Mouse (Mus musculus) liver, adult (tissue): ENCODE measurements around the gene Dhx9.

ENCODE experiments used
- GATA4 ChIP-seq: IDR thresholded peaks from 2 replicates; pipeline ENCODE4 v1.6.1; 2014; ENCODE audit warnings: mild to moderate bottlenecking, low read length; ENCODE audit not compliant: insufficient replicate concordance

Gene Dhx9

DNA sequence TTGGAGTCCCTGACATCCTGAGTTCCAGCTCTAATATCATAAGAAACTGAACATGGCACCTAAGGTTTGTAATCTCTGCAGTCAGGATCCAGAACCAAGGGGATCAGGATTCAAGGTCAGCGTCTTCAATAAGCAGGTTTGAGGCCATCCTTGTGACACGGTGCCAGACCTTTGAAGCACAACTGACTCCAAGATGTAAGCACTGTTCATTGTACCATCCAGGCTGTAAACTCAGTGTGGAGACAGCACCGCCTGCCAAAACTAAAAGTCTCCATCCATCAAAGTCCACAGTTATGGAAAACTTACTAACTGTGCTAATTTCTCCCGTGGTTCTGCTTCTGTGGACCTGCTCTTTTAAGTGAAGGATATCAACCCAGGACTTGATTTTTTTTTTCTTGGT is 2.5 kb upstream of the Dhx9 start:
- no peak for TF ChIP-seq GATA4

DNA sequence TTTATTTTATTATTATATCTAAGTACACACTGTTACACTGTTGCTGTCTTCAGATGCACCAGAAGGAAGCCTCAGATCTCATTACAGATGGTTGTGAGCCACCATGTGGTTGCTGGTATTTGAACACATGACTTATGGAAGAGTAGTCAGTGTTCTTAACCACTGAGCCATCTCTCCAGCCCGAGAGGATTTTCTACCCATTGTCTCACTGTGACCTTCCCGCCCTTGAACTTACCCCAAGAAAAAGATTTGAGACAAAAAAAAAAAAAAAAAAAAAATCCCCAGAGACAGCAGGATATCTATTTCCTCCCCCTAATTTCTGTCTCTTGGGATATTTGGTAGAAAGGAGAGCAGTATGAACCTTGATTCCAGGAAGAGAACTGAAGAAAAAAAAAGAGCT is 2.1 kb upstream of the Dhx9 start:
- TF ChIP-seq GATA4, result no peak

DNA sequence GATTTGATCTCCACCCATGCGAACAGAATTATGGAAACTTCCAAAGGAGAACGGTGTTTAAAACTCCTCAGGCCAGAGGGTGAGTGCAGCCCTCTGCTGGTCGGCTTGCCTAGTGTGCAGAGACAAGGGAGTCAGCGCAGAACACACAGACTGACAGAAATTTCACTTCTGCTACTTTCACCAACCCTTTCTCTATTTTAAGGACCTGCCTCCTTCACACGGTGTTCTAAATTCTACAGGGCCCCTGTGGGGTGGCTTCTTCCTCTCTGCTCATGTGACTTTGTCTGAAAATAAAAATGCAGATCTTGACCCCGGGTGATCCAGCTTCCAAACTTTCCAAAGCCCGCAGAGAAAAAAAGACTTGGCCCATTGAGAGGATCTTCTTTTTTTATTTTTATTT is 1.7 kb upstream of the Dhx9 start:
- TF ChIP-seq GATA4, result no peak

- no peak for TF ChIP-seq GATA4
These were observed 527 bp downstream of the Dhx9 start for GRCm38 (mm10) chr1:153486767-153487499.

GRCm38 (mm10) chr1:153485201-153485796 is 2.2 kb downstream of the Dhx9 start:
- no peak for TF ChIP-seq GATA4

DNA sequence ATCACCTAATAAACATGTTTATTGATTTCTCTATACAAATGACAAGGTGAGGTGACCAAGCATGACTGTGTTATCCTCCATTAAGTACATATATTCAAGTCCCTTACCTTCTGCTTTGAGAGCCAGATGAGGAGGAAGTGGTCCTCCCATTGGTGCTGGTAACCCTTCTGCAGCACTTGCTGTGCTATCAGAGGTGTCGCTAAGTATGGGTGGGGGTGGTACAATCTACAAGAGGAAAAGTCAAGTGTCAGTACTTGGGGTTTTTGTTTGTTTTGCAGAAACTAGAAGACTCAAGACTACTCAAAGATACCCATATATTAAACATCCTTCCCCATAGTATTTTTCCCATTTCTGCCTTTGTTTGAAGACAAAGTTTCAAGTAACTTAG is 6.4 kb downstream of the Dhx9 start:
- no peak for TF ChIP-seq GATA4

- TF ChIP-seq GATA4, result no peak
These were observed 7.0 kb downstream of the Dhx9 start for GRCm38 (mm10) chr1:153480386-153481024.

GRCm38 (mm10) chr1:153479296-153479695 is 8.2 kb downstream of the Dhx9 start:
- TF ChIP-seq GATA4, result no peak

DNA sequence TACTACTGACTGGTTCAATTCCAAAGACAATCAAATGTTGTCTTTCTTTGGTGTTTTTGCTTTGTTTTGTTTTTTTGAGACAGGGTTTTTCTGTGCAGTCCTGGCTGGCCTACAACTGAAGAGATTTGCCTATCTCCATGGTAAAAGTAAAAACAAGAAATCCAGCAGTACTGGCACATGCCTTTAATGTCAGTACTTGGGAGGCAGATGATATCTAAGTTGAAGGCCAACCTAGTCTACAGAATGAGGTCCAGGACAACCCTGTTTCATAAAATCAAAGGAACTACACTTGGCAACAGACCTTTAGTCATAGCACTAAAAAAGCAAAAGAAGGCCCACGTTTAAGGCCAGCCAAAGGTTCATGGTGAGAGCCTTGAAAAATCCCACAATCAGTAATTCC is 25.7 kb downstream of the Dhx9 start:
- no peak for TF ChIP-seq GATA4

DNA sequence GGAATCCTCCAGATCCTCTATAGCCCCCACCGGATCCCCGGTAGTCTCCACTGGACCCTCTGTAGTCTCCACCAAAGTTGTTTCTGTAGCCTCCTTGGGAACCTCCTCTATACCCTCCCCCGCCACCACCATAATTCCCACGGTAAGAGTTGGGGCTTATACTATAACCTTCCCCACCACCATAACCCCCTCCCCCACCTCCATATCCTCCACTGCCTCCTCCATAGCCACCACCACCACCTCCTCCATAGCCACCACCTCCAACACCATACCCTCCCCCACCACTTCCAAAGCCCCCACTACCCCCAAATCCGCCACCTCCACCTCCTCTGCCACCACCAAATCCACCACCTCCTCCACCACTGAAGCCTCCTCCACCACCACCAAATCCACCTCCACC is 31.3 kb downstream of the Dhx9 start:
- TF ChIP-seq GATA4, result no peak

DNA sequence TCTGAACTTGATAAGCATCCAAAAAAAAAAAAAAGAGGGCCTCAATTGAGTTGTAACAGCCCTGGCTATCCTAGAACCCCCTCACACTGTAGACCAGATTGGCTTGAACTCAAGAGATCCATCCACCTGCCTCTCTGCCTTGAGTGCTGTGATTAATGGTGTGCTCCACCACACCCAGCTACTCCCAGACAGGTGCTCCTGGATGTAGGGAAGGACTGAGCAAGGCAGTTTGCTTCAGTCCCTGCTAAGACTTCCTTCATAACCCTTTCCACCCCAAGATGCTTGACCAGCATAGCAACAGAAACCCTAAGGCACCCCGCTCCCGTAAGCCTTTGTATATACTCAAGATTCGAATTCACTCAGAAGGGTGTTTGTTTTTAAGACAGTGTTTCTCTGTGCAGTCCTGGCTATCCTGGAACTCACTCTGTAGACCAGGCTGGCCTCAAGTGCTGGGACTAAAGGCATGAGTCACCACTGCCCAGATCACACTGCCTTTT is 34.3 kb downstream of the Dhx9 start:
- no peak for TF ChIP-seq GATA4

- TF ChIP-seq GATA4, result no peak
These were observed 36.0 kb downstream of the Dhx9 start for GRCm38 (mm10) chr1:153451237-153452154.

DNA sequence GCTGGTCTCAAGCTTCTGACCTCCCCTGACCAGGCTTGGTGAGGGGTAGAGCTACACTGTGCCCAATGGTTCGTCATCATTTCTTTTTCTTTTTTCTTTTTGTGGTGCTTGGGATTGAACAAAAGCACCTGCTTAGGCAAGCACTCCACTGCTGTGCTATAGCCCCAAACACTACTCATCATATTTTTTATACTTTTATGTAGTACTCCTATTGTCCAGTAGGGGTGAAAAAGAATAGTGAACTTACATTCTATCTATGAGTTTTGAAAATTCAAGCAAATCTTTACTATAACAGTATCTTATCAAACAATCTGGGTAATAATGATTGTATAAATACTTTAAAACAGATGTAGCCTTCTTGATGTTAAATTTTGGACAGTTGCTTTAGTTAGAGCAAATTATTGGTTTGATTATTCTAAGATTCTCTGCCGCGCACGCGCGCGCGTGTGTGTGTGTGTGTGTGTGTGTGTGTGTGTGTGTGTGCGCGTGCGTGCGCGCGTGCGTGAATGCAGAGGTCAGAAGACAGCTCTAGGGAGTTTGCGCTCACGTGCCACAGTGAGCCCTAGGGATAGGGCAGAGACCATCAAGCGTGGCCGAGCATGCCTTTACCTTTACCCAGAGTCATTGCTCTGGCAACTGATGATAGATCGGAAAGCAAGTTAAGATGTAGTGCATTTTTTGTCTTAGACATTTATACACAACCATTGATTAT is 41.2 kb downstream of the Dhx9 start:
- no peak for TF ChIP-seq GATA4

GRCm38 (mm10) chr1:153443632-153444031 is 43.8 kb downstream of the Dhx9 start:
- TF ChIP-seq GATA4, result no peak

DNA sequence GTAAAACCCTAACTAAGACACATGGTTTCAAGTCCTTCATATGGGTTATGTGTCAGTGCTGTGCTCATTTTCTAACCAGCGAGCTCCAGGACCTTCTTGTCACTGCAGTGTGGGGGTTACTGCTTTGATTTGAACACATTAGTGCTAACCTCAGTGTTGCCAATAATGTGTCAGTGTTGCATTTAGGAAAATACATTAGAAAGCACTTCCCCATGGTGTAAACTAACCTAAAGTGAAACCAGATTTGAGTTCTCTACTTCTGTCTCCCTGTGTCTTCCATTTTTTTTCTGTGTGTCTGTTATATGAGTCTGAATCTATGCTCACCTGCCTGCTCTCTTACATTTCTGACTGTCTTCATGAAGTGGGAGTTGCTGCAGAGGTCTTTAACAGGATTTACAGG is 44.4 kb downstream of the Dhx9 start:
- no peak for TF ChIP-seq GATA4

GRCm38 (mm10) chr1:153441656-153442055 is 45.8 kb downstream of the Dhx9 start:
- no peak for TF ChIP-seq GATA4
